Mouse (Mus musculus): ENCODE measurements at regions not wholly inside any gene's neighbourhood (a gene's known extent, or its start where the extent isn't known, plus 50 kb on each side); places are given as distances from the start of the nearest gene placed in this dataset.
A peak's percentile ranks its signal among the peaks of the same experiment; 100 is the strongest.

- no peak overlapping the region for H3K27ac ChIP-seq (ENCODE audit: low read depth)
- no peaks in the 10 kb centered on the region for H3K36me3 ChIP-seq (ENCODE audit: control insufficient read depth, insufficient read depth, low read length)
- no peak overlapping the region for H3K9ac ChIP-seq (ENCODE audit: low read length)
- WGBS: 85% methylated on average over 14 of the region's 14 CpGs
- ATAC-seq (replicated peaks; ENCODE audit: low FRiP score, low TSS enrichment, low read depth) (no peak), DNase-seq (ENCODE audit: low spot score) (no peak)
- no peak overlapping the region for H3K4me3 ChIP-seq (ENCODE audit: low read depth, low read length)
- H3K27me3 ChIP-seq (replicated peaks; ENCODE audit: control insufficient read depth, insufficient read depth, low read length): no peaks in the 10 kb centered on the region
- H3K4me1 ChIP-seq (replicated peaks; ENCODE audit: control insufficient read depth, insufficient read depth, low read length): no peaks in the 10 kb centered on the region
- no peaks in the 10 kb centered on the region for H3K9me3 ChIP-seq (ENCODE audit: control insufficient read depth, low read length)
- no peak overlapping the region for H3K4me2 ChIP-seq (ENCODE audit: low read length)
These were observed 117.5 kb downstream of the Kif26a start for GRCm38 (mm10) chr12:112263283-112264056.

GRCm38 (mm10) chr12:112264201-112264600 lies 118.2 kb downstream of the Kif26a start:
- H3K27me3 ChIP-seq (replicated peaks; ENCODE audit: control insufficient read depth, insufficient read depth, low read length): no peaks in the 10 kb centered on the region
- no peak overlapping the region for H3K9ac ChIP-seq (ENCODE audit: low read length)
- H3K36me3 ChIP-seq (ENCODE audit: control insufficient read depth, insufficient read depth, low read length): no peaks in the 10 kb centered on the region
- H3K27ac ChIP-seq (ENCODE audit: low read depth): no peak overlapping the region
- DNase-seq (ENCODE audit: low spot score): no peak
- no peaks in the 10 kb centered on the region for H3K9me3 ChIP-seq (ENCODE audit: control insufficient read depth, low read length)
- no peak overlapping the region for H3K4me3 ChIP-seq (ENCODE audit: low read depth, low read length)
- 53% methylated on average over 7 of the region's 7 CpGs for WGBS
- no peak overlapping the region for H3K4me2 ChIP-seq (ENCODE audit: low read length)
- no peak for ATAC-seq (replicated peaks; ENCODE audit: low FRiP score, low TSS enrichment, low read depth)
- no peaks in the 10 kb centered on the region for H3K4me1 ChIP-seq (replicated peaks; ENCODE audit: control insufficient read depth, insufficient read depth, low read length)

GRCm38 (mm10) chr12:112265289-112265969 lies 119.4 kb downstream of the Kif26a start:
- Histone ChIP-seq H3K4me1 (replicated peaks; ENCODE audit: control insufficient read depth, insufficient read depth, low read length) (no peaks in the 10 kb centered on the region), H3K4me2 (ENCODE audit: low read length) (no peak overlapping the region), H3K27ac (ENCODE audit: low read depth) (no peak overlapping the region), H3K9me3 (ENCODE audit: control insufficient read depth, low read length) (no peaks in the 10 kb centered on the region), H3K36me3 (ENCODE audit: control insufficient read depth, insufficient read depth, low read length) (no peaks in the 10 kb centered on the region), H3K27me3 (replicated peaks; ENCODE audit: control insufficient read depth, insufficient read depth, low read length) (no peaks in the 10 kb centered on the region), H3K9ac (ENCODE audit: low read length) (no peak overlapping the region), H3K4me3 (ENCODE audit: low read depth, low read length) (no peak overlapping the region)
- WGBS: 44% methylated on average over 10 of the region's 10 CpGs
- ATAC-seq (replicated peaks; ENCODE audit: low FRiP score, low TSS enrichment, low read depth) (no peak), DNase-seq (ENCODE audit: low spot score) (no peak)

GRCm38 (mm10) chr12:112274026-112274425 lies 128.0 kb downstream of the Kif26a start:
- Histone ChIP-seq H3K4me1 (replicated peaks; ENCODE audit: control insufficient read depth, insufficient read depth, low read length) (no peaks in the 10 kb centered on the region; the same call in 1 of the 2 replicates), H3K36me3 (ENCODE audit: control insufficient read depth, insufficient read depth, low read length) (no peaks in the 10 kb centered on the region), H3K27ac (ENCODE audit: low read depth) (no peak overlapping the region), H3K27me3 (replicated peaks; ENCODE audit: control insufficient read depth, insufficient read depth, low read length) (no peaks in the 10 kb centered on the region), H3K4me3 (ENCODE audit: low read depth, low read length) (no peak overlapping the region), H3K4me2 (ENCODE audit: low read length) (no peak overlapping the region), H3K9ac (ENCODE audit: low read length) (no peak overlapping the region), H3K9me3 (ENCODE audit: control insufficient read depth, low read length) (no peaks in the 10 kb centered on the region)
- no peak for DNase-seq (ENCODE audit: low spot score)
- no peak for ATAC-seq (replicated peaks; ENCODE audit: low FRiP score, low TSS enrichment, low read depth)
- 76% methylated on average over 6 of the region's 6 CpGs for WGBS

GRCm38 (mm10) chr12:112274756-112275155 lies 128.7 kb downstream of the Kif26a start:
- Histone ChIP-seq H3K27me3 (replicated peaks; ENCODE audit: control insufficient read depth, insufficient read depth, low read length) (no peaks in the 10 kb centered on the region), H3K27ac (ENCODE audit: low read depth) (peak overlapping the region; percentile 38; the same call in 1 of the 2 replicates), H3K4me2 (ENCODE audit: low read length) (no peak overlapping the region), H3K9me3 (ENCODE audit: control insufficient read depth, low read length) (no peaks in the 10 kb centered on the region), H3K4me3 (ENCODE audit: low read depth, low read length) (no peak overlapping the region), H3K4me1 (replicated peaks; ENCODE audit: control insufficient read depth, insufficient read depth, low read length) (no peaks in the 10 kb centered on the region; the same call in 1 of the 2 replicates), H3K36me3 (ENCODE audit: control insufficient read depth, insufficient read depth, low read length) (no peaks in the 10 kb centered on the region), H3K9ac (ENCODE audit: low read length) (no peak overlapping the region)
- DNase-seq (ENCODE audit: low spot score) (no peak), ATAC-seq (replicated peaks; ENCODE audit: low FRiP score, low TSS enrichment, low read depth) (peak; percentile 44; the same call in 1 of the 2 replicates)
- 48% methylated on average over 11 of the region's 11 CpGs for WGBS

GRCm38 (mm10) chr12:112276651-112277050 lies 130.6 kb downstream of the Kif26a start:
- no peak for DNase-seq (ENCODE audit: low spot score)

GRCm38 (mm10) chr12:112277511-112277910 lies 131.5 kb downstream of the Kif26a start:
- Histone ChIP-seq H3K4me2 (ENCODE audit: low read length) (no peak overlapping the region), H3K27ac (ENCODE audit: low read depth) (peak overlapping the region; percentile 20; the same call in 1 of the 2 replicates), H3K9ac (ENCODE audit: low read length) (no peak overlapping the region), H3K36me3 (ENCODE audit: control insufficient read depth, insufficient read depth, low read length) (no peaks in the 10 kb centered on the region), H3K4me3 (ENCODE audit: low read depth, low read length) (no peak overlapping the region), H3K9me3 (ENCODE audit: control insufficient read depth, low read length) (no peaks in the 10 kb centered on the region), H3K4me1 (replicated peaks; ENCODE audit: control insufficient read depth, insufficient read depth, low read length) (no peaks in the 10 kb centered on the region; the same call in 1 of the 2 replicates), H3K27me3 (replicated peaks; ENCODE audit: control insufficient read depth, insufficient read depth, low read length) (no peaks in the 10 kb centered on the region)
- DNase-seq (ENCODE audit: low spot score): no peak
- WGBS: 47% methylated on average over 14 of the region's 14 CpGs
- ATAC-seq (replicated peaks; ENCODE audit: low FRiP score, low TSS enrichment, low read depth): no peak

More at GRCm38 (mm10) chr12:112276651-112277050, 130.6 kb downstream of the Kif26a start:
- Histone ChIP-seq H3K4me3 (ENCODE audit: low read depth, low read length) (no peak overlapping the region), H3K9ac (ENCODE audit: low read length) (no peak overlapping the region), H3K9me3 (ENCODE audit: control insufficient read depth, low read length) (no peaks in the 10 kb centered on the region), H3K4me2 (ENCODE audit: low read length) (no peak overlapping the region), H3K27ac (ENCODE audit: low read depth) (peak overlapping the region; percentile 20; the same call in 1 of the 2 replicates), H3K36me3 (ENCODE audit: control insufficient read depth, insufficient read depth, low read length) (no peaks in the 10 kb centered on the region), H3K4me1 (replicated peaks; ENCODE audit: control insufficient read depth, insufficient read depth, low read length) (no peaks in the 10 kb centered on the region; the same call in 1 of the 2 replicates), H3K27me3 (replicated peaks; ENCODE audit: control insufficient read depth, insufficient read depth, low read length) (no peaks in the 10 kb centered on the region)
- WGBS: 31% methylated on average over 7 of the region's 7 CpGs
- no peak for ATAC-seq (replicated peaks; ENCODE audit: low FRiP score, low TSS enrichment, low read depth)

- ATAC-seq (replicated peaks; ENCODE audit: low FRiP score, low TSS enrichment, low read depth) (0 out of 2 replicates have a peak, but pooled peaks have one; percentile 8), DNase-seq (ENCODE audit: low spot score) (no peak)
- H3K27ac ChIP-seq (ENCODE audit: low read depth): no peak overlapping the region
- H3K4me3 ChIP-seq (ENCODE audit: low read depth, low read length): no peak overlapping the region
- H3K4me2 ChIP-seq (ENCODE audit: low read length): no peak overlapping the region
- H3K9ac ChIP-seq (ENCODE audit: low read length): no peak overlapping the region
- WGBS: 51% methylated on average over 15 of the region's 15 CpGs
- H3K36me3 ChIP-seq (ENCODE audit: control insufficient read depth, insufficient read depth, low read length): no peaks in the 10 kb centered on the region
- H3K4me1 ChIP-seq (replicated peaks; ENCODE audit: control insufficient read depth, insufficient read depth, low read length): no peaks in the 10 kb centered on the region
- no peaks in the 10 kb centered on the region for H3K9me3 ChIP-seq (ENCODE audit: control insufficient read depth, low read length)
- H3K27me3 ChIP-seq (replicated peaks; ENCODE audit: control insufficient read depth, insufficient read depth, low read length): no peaks in the 10 kb centered on the region
These were observed 139.1 kb downstream of the Kif26a start for GRCm38 (mm10) chr12:112285096-112285495.
